Mouse (Mus musculus) kidney, postnatal 0 days (tissue): ENCODE measurements at regions not wholly inside any gene's neighbourhood (a gene's known extent, or its start where the extent isn't known, plus 50 kb on each side); places are given as distances from the start of the nearest gene placed in this dataset.
A peak's percentile ranks its signal among the peaks of the same experiment; 100 is the strongest.

ENCODE experiments used
- ATAC-seq: fragments of 200-750 bp; cut with Nextera tagmentation; replicated peaks from 2 replicates; pipeline ENCODE4 v1.8.0; 2017; ENCODE audit warnings: low read depth, moderate number of reproducible peaks, moderate TSS enrichment, moderate library complexity; ENCODE audit not compliant: low FRiP score
- DNase-seq: peaks from one replicate; pipeline ENCODE4 v3.0.0-alpha.2; 2016; ENCODE audit warnings: low spot score
- H3K27ac ChIP-seq: fragments of 300-500 bp; sonication (generic); 2 replicates; pipeline ENCODE4 v1.5.1; 2014; ENCODE audit warnings: mild to moderate bottlenecking
- H3K27me3 ChIP-seq: fragments of 300-500 bp; sonication (generic); 2 replicates; pipeline ENCODE4 v1.6.1; 2014; ENCODE audit warnings: low read length, mixed read lengths; ENCODE audit not compliant: insufficient read depth
- H3K36me3 ChIP-seq: fragments of 300-500 bp; sonication (generic); 2 replicates; pipeline ENCODE4 v1.6.1; 2014; ENCODE audit warnings: low read length, mixed read lengths; ENCODE audit not compliant: insufficient read depth
- H3K4me1 ChIP-seq: fragments of 300-500 bp; sonication (generic); replicated peaks from 2 replicates; pipeline ENCODE4 v1.6.1; 2014; ENCODE audit warnings: antibody characterized with exemption, low read length, mixed read lengths; ENCODE audit not compliant: insufficient read depth
- H3K4me2 ChIP-seq: fragments of 300-500 bp; sonication (generic); 2 replicates; pipeline ENCODE4 v1.6.1; 2014; ENCODE audit warnings: mild to moderate bottlenecking, low read length, moderate library complexity, mixed read lengths
- H3K4me3 ChIP-seq: fragments of 300-500 bp; sonication (generic); replicated peaks from 2 replicates; pipeline ENCODE4 v1.5.1; 2014; ENCODE audit warnings: low read depth, low read length
- H3K9ac ChIP-seq: fragments of 300-500 bp; sonication (generic); 2 replicates; pipeline ENCODE4 v1.6.1; 2014; ENCODE audit warnings: low read depth, low read length
- H3K9me3 ChIP-seq: fragments of 300-500 bp; sonication (generic); replicated peaks from 2 replicates; pipeline ENCODE4 v1.6.1; 2016; ENCODE audit warnings: low read length, inconsistent platforms, mixed read lengths
- CTCF ChIP-seq: IDR thresholded peaks from 2 replicates; pipeline ENCODE4 v1.5.1; 2016; ENCODE audit warnings: antibody characterized with exemption, low read depth, mild to moderate bottlenecking, moderate library complexity
- WGBS: fragments of 180-500 bp; shearing (Covaris S2); extraction: QIAGEN DNeasy Blood & Tissue Kit; methylation state at CpG from one replicate; pipeline ENCODE4 v1.1.7; 2014; 5-methylcytosine and 5-hydroxymethylcytosine counted together

- TF ChIP-seq CTCF = no peak
- Histone ChIP-seq H3K27ac (no peak overlapping the region), H3K9ac (no peak overlapping the region), H3K36me3 (no peaks in the 10 kb centered on the region), H3K4me1 (no peaks in the 10 kb centered on the region), H3K4me3 (no peak overlapping the region), H3K27me3 (no peaks in the 10 kb centered on the region), H3K9me3 (no peaks in the 10 kb centered on the region), H3K4me2 (no peak overlapping the region)
- no peak for DNase-seq
- ATAC-seq = no peak
- 45% methylated on average over 2 of the region's 2 CpGs for WGBS
These were observed 818.0 kb upstream of the Gje1 start for GRCm38 (mm10) chr10:15536053-15536452.

GRCm38 (mm10) chr10:15487367-15487766 is 769.4 kb upstream of the Gje1 start:
- H3K27ac ChIP-seq = no peak overlapping the region
- H3K27me3 ChIP-seq = no peaks in the 10 kb centered on the region
- no peak overlapping the region for H3K9ac ChIP-seq
- no peak overlapping the region for H3K4me3 ChIP-seq
- H3K4me1 ChIP-seq = no peaks in the 10 kb centered on the region
- 88% methylated on average over 2 of the region's 2 CpGs for WGBS
- DNase-seq (no peak), ATAC-seq (no peak)
- no peak overlapping the region for H3K4me2 ChIP-seq
- no peak for TF ChIP-seq CTCF
- no peaks in the 10 kb centered on the region for H3K9me3 ChIP-seq
- no peaks in the 10 kb centered on the region for H3K36me3 ChIP-seq

- H3K27ac ChIP-seq = no peak overlapping the region
- H3K4me2 ChIP-seq = no peak overlapping the region
- no peaks in the 10 kb centered on the region for H3K36me3 ChIP-seq
- DNase-seq (no peak), ATAC-seq (no peak)
- H3K9me3 ChIP-seq = no peaks in the 10 kb centered on the region
- H3K4me1 ChIP-seq = no peaks in the 10 kb centered on the region
- 59% methylated on average over 2 of the region's 2 CpGs for WGBS
- H3K4me3 ChIP-seq = no peak overlapping the region
- TF ChIP-seq CTCF = no peak
- H3K9ac ChIP-seq = no peak overlapping the region
- no peaks in the 10 kb centered on the region for H3K27me3 ChIP-seq
These were observed 725.3 kb upstream of the Gje1 start for GRCm38 (mm10) chr10:15443281-15443680.

- 82% methylated on average over 1 of the region's 1 CpGs for WGBS
- no peak for ATAC-seq
- H3K4me1 ChIP-seq = no peaks in the 10 kb centered on the region
- no peak overlapping the region for H3K27ac ChIP-seq
- H3K4me2 ChIP-seq = no peak overlapping the region
- no peak for DNase-seq
- H3K9ac ChIP-seq = no peak overlapping the region
- no peak overlapping the region for H3K4me3 ChIP-seq
- H3K9me3 ChIP-seq = no peaks in the 10 kb centered on the region
- no peaks in the 10 kb centered on the region for H3K27me3 ChIP-seq
- no peaks in the 10 kb centered on the region for H3K36me3 ChIP-seq
- TF ChIP-seq CTCF = no peak
These were observed 723.2 kb upstream of the Gje1 start for GRCm38 (mm10) chr10:15441216-15441615.

GRCm38 (mm10) chr10:15426746-15427145 is 708.7 kb upstream of the Gje1 start:
- no peaks in the 10 kb centered on the region for H3K27me3 ChIP-seq
- no peak overlapping the region for H3K9ac ChIP-seq
- no peak for TF ChIP-seq CTCF
- no peak for ATAC-seq
- no peak overlapping the region for H3K4me2 ChIP-seq
- WGBS = 67% methylated on average over 2 of the region's 2 CpGs
- no peaks in the 10 kb centered on the region for H3K4me1 ChIP-seq
- no peak overlapping the region for H3K4me3 ChIP-seq
- no peaks in the 10 kb centered on the region for H3K9me3 ChIP-seq
- H3K36me3 ChIP-seq = no peaks in the 10 kb centered on the region
- peak; percentile 32 for DNase-seq
- no peak overlapping the region for H3K27ac ChIP-seq

GRCm38 (mm10) chr10:15406211-15406610 is 688.2 kb upstream of the Gje1 start:
- H3K9me3 ChIP-seq = no peaks in the 10 kb centered on the region
- H3K9ac ChIP-seq = no peak overlapping the region
- no peaks in the 10 kb centered on the region for H3K4me1 ChIP-seq
- H3K27me3 ChIP-seq = no peaks in the 10 kb centered on the region
- 54% methylated on average over 2 of the region's 2 CpGs for WGBS
- no peak overlapping the region for H3K4me3 ChIP-seq
- DNase-seq = no peak
- ATAC-seq = no peak
- no peak overlapping the region for H3K27ac ChIP-seq
- H3K36me3 ChIP-seq = no peaks in the 10 kb centered on the region
- no peak for TF ChIP-seq CTCF
- no peak overlapping the region for H3K4me2 ChIP-seq

DNA sequence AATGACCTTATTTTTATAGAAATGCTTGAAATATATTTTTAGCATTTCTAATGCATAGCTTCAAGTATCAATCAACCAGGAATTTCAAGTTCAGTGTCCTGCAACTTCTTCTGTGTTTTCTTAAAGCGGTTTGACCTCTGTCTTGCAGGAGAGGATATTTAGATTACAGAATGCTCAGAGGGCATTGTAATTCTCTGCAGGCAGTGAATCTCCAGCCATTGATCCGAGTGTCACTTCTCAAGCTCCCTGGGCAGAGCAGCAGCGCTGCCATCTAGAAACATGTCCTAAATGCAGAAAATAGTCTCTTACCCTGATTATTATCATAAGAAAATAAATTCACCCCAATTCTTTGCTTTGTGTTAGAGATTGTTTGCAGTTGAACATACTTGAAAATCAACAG is 687.7 kb upstream of the Gje1 start:
- H3K4me1 ChIP-seq = no peaks in the 10 kb centered on the region
- no peaks in the 10 kb centered on the region for H3K36me3 ChIP-seq
- no peaks in the 10 kb centered on the region for H3K9me3 ChIP-seq
- H3K4me3 ChIP-seq = no peak overlapping the region
- no peak overlapping the region for H3K27ac ChIP-seq
- no peak for DNase-seq
- H3K27me3 ChIP-seq = no peaks in the 10 kb centered on the region
- no peak for ATAC-seq
- TF ChIP-seq CTCF = no peak
- WGBS = 38% methylated on average over 3 of the region's 3 CpGs
- H3K9ac ChIP-seq = no peak overlapping the region
- no peak overlapping the region for H3K4me2 ChIP-seq
